Mouse (Mus musculus) neural tube, embryonic 15.5 days (tissue): Measurements from ENCODE around the gene Vdr. TPM values are rescaled to one million over a fixed set of nuclear protein-coding genes. Genes with fewer than 3 reads are reported as not detected.

Experiments
- ATAC-seq: fragments of 200-750 bp; cut with Nextera tagmentation; 2 replicates; pipeline ENCODE4 v1.8.0; 2017; ENCODE audit warnings: mild to moderate bottlenecking, moderate TSS enrichment, moderate library complexity; ENCODE audit not compliant: low FRiP score
- H3K27ac ChIP-seq: fragments of 300-500 bp; sonication (generic); replicated peaks from 2 replicates; pipeline ENCODE4 v1.5.1; 2015; ENCODE audit warnings: mild to moderate bottlenecking, inconsistent platforms
- H3K27me3 ChIP-seq: fragments of 300-500 bp; sonication (generic); replicated peaks from 2 replicates; pipeline ENCODE4 v1.6.1; 2015; ENCODE audit warnings: inconsistent platforms
- H3K36me3 ChIP-seq: fragments of 300-500 bp; sonication (generic); 2 replicates; pipeline ENCODE4 v1.6.1; 2015; ENCODE audit warnings: inconsistent platforms
- H3K4me1 ChIP-seq: fragments of 300-500 bp; sonication (generic); 2 replicates; pipeline ENCODE4 v1.6.1; 2015; ENCODE audit warnings: inconsistent platforms
- H3K4me2 ChIP-seq: fragments of 300-500 bp; sonication (generic); 2 replicates; pipeline ENCODE4 v1.6.1; 2015; ENCODE audit warnings: inconsistent platforms, mild to moderate bottlenecking, moderate library complexity
- H3K4me3 ChIP-seq: fragments of 300-500 bp; sonication (generic); replicated peaks from 2 replicates; pipeline ENCODE4 v1.5.1; 2015; ENCODE audit warnings: mild to moderate bottlenecking, inconsistent platforms
- H3K9ac ChIP-seq: fragments of 300-500 bp; sonication (generic); replicated peaks from 2 replicates; pipeline ENCODE4 v1.6.1; 2015; ENCODE audit warnings: mild to moderate bottlenecking, inconsistent platforms
- H3K9me3 ChIP-seq: fragments of 300-500 bp; sonication (generic); replicated peaks from 2 replicates; pipeline ENCODE4 v1.6.1; 2016; ENCODE audit warnings: inconsistent platforms
- WGBS: fragments of 180-500 bp; shearing (Covaris S2); methylation state at CpG from one replicate; pipeline ENCODE4 v1.1.7; 2015; ENCODE audit warnings: mixed read lengths; 5-methylcytosine and 5-hydroxymethylcytosine counted together
- polyA plus RNA-seq: library from polyadenylated mRNA; unstranded; fragments of >200 nt; fragmentation: Nextera tagmentation; extraction: Ambion mirVana; gene quantifications from 2 replicates; pipeline ENCODE4 v1.2.1, GENCODE M21; 2015

Gene Vdr
- polyA plus RNA-seq, 1 experiment from 2014 or later: 0.17 TPM

DNA sequence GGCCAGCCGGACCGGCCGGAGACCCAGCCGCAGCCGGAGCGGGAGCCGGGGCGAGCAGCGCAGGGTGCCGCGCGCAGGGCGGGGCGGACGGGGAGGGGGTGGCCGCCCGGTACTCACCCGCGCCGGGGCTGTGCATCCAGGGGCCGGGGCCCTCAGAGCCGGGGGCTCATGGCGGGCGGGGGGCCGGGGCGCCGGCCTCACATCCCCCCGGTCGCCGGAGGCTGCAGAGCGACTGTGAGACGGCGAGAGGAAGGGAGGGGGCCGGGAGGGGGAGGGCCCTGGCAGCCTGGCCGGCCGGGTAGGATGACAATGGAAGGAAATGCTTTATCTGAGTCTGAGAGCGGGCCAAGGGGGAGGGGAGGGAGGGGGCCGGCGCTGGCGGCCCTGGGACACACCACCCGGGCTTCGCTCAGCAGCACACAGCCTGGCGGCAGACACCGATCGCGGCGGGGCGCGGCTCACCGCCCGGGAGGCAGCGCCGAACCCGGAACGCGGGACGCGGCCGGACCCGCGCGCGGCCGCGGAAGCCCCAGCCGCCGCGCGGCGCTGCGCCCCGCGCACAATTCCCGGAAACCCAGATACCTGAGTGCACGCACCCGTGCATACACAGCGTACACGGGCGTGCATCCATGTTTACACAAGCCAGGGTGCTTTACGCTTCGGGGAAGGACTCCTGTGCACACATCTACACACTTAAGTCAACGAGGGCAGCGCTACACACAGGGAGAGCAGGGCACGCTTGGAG lies 79.0 kb downstream of the Vdr start:
- H3K27ac ChIP-seq: peak overlapping the region; percentile 96
- peak overlapping the region; percentile 61 for H3K4me3 ChIP-seq
- peak overlapping the region; percentile 61 for H3K4me2 ChIP-seq
- H3K9ac ChIP-seq: peak overlapping the region; percentile 87
- WGBS: 1% methylated on average over 71 of the region's 84 CpGs
- no peaks in the 10 kb centered on the region for H3K36me3 ChIP-seq
- peaks cover 63% of the 10 kb centered on the region for H3K4me1 ChIP-seq
- H3K27me3 ChIP-seq: no peaks in the 10 kb centered on the region
- ATAC-seq: peak; percentile 85
- no peaks in the 10 kb centered on the region for H3K9me3 ChIP-seq

DNA sequence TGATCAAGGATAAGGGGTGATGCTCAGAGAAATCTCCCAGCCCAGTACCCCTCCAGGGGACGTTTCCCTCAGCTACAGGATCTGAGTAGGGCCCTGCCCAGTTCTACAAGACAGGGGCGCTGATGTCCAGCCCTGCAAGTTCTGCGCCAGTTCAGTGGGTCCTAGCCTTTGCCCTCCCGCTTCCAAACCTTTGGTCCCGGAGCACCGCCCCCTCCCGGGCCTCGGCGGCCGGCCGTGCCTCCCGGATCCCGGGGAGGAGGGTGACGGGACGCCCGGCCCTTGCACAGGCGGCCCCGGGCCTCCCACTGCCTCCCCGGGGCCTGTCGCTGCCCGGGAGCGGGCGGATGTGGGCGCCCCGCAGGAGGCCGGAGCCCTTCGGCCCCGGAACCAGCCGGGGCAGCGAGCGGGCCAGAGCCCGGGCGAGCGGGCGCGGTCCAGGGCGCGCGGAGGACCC lies 79.6 kb downstream of the Vdr start:
- peak overlapping the region; percentile 96 for H3K27ac ChIP-seq
- no peaks in the 10 kb centered on the region for H3K27me3 ChIP-seq
- peak overlapping the region; percentile 61 for H3K4me3 ChIP-seq
- peak overlapping the region; percentile 61 for H3K4me2 ChIP-seq
- WGBS: 1% methylated on average over 38 of the region's 39 CpGs
- peaks cover 66% of the 10 kb centered on the region for H3K4me1 ChIP-seq
- H3K9me3 ChIP-seq: no peaks in the 10 kb centered on the region
- H3K9ac ChIP-seq: peak overlapping the region; percentile 87
- H3K36me3 ChIP-seq: no peaks in the 10 kb centered on the region
- peak; percentile 48 for ATAC-seq

DNA sequence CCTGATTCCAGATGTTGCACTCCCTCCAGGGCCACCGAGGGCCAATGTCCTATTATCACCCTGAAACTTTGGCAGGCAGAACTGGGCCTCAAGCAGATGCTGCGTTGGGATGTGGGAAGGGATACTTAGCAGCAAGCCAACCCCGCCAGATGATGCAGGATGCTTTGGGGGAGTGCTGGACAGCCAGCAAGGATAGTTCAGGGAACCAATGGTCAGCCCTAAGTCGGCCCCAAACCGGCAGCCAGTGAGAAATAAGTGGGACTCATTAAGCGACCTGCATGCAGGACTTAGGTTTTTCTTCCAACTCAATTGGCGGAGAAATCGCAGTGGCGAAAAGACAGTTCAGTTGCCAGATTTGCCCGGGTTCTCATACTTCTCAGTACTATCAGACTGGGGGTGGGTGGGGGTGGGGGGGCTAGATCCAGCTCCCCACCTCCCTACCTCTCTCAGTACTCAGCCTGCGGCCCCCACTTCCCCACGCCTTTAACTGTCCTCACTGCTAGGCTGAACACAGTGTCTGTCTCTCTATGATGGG lies 80.1 kb downstream of the Vdr start:
- Histone ChIP-seq H3K4me2 (peak overlapping the region; percentile 61), H3K4me3 (peak overlapping the region; percentile 61), H3K9ac (peak overlapping the region; percentile 87), H3K9me3 (no peaks in the 10 kb centered on the region), H3K27ac (peak overlapping the region; percentile 96), H3K27me3 (no peaks in the 10 kb centered on the region), H3K4me1 (peaks cover 70% of the 10 kb centered on the region), H3K36me3 (no peaks in the 10 kb centered on the region)
- ATAC-seq: no peak
- 12% methylated on average over 12 of the region's 12 CpGs for WGBS

DNA sequence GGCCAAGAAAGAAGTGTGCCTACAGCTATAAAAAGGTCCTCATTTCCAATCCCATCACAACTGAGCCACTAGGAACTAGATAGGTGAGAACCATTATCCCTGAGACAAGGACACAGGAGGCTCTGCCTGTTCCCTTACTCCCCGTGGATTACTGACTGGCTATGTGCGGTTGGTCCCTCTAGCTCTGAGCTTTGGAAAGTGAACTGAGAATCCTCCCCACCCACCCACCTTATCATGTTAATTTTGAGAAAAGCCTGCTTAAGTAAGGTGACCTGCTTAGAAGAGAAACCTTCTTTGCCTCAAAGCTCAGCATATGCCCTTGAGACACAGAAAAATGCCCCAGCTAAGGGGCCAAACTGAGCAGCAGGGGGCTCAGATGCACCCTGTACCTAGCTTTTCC lies 81.0 kb downstream of the Vdr start:
- Histone ChIP-seq H3K27me3 (no peaks in the 10 kb centered on the region), H3K4me1 (peaks cover 79% of the 10 kb centered on the region), H3K9ac (peak overlapping the region; percentile 87; the same call in 1 of the 2 replicates), H3K36me3 (no peaks in the 10 kb centered on the region), H3K9me3 (no peaks in the 10 kb centered on the region), H3K27ac (peak overlapping the region; percentile 19), H3K4me3 (peak overlapping the region; percentile 61), H3K4me2 (peak overlapping the region; percentile 61)
- no peak for ATAC-seq
- WGBS: 48% methylated on average over 2 of the region's 2 CpGs

DNA sequence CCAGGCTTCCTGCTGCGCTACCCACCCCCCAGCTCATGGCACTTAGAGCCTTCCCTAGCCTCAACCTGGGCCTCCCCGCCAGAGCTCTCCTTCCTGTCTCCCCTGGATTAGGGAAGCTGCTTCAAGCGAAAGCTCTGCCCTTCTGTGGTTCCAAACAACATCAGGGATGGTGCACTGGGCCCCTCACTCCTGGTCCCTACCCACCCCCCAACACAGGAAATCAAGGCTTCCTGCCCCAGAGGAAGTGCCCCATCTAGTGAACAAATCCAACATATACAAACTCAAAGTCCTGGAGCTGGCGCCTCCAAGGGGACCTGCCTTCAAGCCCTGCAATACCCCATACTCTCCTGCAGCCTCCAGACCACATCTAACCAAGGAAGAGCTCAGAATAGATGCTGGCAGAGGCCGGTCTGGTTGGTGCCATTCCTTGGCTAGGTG lies 81.5 kb downstream of the Vdr start:
- Histone ChIP-seq H3K4me3 (0 out of 2 replicates have a peak overlapping the region, but pooled peaks have one; percentile 61), H3K36me3 (no peaks in the 10 kb centered on the region), H3K4me2 (peak overlapping the region; percentile 61), H3K27ac (peak overlapping the region; percentile 19), H3K9me3 (no peaks in the 10 kb centered on the region), H3K27me3 (no peaks in the 10 kb centered on the region), H3K9ac (no peak overlapping the region), H3K4me1 (peaks cover 84% of the 10 kb centered on the region)
- WGBS: 71% methylated on average over 5 of the region's 5 CpGs
- ATAC-seq: no peak

DNA sequence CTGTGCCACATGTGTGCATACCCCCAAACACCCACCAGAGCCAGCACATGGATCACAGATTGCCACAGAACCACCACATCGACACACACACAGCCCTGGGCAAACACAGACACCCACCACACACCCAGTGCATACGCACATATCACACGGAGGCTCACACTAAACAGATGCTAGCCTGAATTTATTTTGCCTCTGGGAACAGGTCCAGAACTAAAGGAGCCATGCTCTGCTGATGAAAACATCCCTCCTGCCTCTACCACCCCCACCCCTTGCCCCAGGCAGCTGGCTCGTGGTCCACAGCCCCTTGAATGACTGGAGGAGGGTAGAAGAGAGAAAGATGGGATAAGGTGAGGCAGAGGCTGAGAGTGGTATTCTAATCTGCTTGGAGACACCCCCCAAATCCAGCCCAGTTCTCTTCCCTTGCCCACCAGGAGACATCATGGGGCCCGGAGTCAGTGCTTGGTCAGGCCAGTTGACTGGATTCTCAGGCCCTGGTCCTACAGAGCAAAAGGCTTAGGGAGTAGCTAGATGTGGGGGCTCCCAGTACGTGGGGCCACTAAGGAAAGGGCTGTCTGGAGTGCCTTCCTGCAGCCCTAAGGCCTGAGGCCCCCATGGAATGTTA lies 82.1 kb downstream of the Vdr start:
- Histone ChIP-seq H3K4me3 (peak overlapping the region; percentile 2; the same call in 1 of the 2 replicates), H3K9ac (0 out of 2 replicates have a peak overlapping the region, but pooled peaks have one; percentile 30), H3K9me3 (no peaks in the 10 kb centered on the region), H3K27ac (peak overlapping the region; percentile 19), H3K36me3 (no peaks in the 10 kb centered on the region), H3K4me2 (peak overlapping the region; percentile 61), H3K27me3 (no peaks in the 10 kb centered on the region), H3K4me1 (peaks cover 88% of the 10 kb centered on the region)
- WGBS: 34% methylated on average over 6 of the region's 6 CpGs
- no peak for ATAC-seq

DNA sequence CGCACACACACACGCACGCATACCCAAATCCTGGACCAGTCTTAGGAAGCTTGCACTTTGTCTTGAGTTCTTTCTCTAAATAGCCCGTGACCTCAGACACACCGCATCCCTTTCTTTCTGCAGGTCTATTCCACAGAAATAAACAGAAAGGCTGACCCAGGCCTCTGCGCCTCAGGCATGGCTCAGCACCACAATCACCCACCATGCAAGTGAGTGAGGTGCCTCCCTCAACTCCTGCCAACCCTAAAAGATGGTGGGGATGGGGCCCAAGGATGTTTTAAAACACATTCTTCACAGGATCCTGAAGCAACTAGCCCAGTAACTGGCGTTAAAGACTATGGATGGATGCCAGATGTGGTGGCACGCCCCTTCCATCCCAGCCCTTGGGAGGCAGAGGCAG lies 83.0 kb downstream of the Vdr start:
- Histone ChIP-seq H3K27ac (no peak overlapping the region), H3K9ac (no peak overlapping the region), H3K27me3 (no peaks in the 10 kb centered on the region), H3K9me3 (no peaks in the 10 kb centered on the region), H3K4me3 (no peak overlapping the region), H3K4me2 (no peak overlapping the region; the same call in 1 of the 2 replicates), H3K4me1 (peaks cover 88% of the 10 kb centered on the region), H3K36me3 (no peaks in the 10 kb centered on the region)
- no peak for ATAC-seq
- 86% methylated on average over 8 of the region's 8 CpGs for WGBS

DNA sequence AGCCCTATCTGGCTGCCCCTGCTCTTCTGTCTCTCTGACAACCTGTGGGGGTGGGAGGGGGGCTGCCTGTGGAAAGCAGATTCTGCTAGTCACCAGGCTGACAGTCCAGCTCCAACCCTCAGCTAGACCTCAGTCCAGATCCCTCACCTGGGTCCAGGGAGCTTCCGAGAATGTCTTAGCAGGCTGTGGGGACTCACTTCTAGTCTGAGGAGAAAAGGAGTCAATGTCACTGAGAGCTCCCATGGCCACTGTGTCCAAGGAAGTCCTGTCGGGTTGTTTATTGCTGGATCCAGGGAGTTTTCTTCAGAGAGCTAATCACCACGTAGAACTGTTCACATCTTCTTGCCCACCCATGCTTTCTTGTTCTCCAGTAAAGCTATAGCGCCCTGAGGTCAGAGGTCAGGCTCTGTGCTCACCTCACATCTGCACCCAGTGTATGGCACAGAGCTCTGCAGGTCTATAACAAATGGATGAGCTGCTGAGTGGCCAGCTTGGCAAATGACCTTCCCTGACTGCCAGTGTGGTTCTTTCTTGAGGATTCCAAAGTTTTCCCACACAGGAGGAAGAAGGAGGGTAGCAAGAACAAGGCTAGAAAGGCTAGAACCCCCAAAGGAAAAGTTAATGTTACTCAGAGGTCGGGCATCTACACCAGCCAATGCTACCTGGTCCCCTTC lies 83.7 kb downstream of the Vdr start:
- ATAC-seq: no peak
- H3K4me3 ChIP-seq: no peak overlapping the region
- no peak overlapping the region for H3K9ac ChIP-seq

DNA sequence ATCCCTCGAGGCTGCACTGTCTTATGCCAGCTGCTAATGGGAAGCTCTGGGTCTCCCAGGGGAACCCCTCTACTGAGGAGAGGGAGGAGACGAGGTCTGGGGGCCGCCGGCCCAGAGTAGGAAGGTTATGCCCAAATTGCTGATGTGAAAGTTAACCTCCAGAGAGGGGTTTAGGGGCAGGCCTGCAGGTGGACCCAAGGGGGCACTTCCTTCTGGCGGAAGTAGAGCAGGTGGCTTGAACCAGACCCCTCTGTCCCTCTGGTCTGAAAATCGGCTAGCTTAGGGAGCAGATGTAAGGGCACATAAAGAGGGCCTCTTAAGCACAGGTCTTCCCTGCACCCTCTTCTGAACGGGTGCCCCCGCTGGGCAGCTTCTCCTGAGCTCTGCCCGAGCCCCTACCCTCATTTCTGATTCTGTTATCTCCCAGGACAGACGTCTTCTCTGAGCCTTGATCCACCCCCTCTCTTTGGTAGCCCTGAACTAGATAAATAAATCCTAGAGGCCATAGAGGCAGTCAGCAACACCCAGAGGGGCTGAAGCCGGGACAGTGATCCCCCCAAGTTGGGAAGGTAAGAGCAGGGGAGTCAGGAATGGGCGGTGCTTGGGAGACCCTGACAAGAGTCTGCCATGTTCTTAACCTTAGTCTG lies 84.4 kb downstream of the Vdr start:
- Histone ChIP-seq H3K4me1 (peaks cover 94% of the 10 kb centered on the region), H3K9me3 (no peaks in the 10 kb centered on the region), H3K9ac (no peak overlapping the region), H3K27me3 (no peaks in the 10 kb centered on the region), H3K36me3 (no peaks in the 10 kb centered on the region), H3K27ac (no peak overlapping the region; the same call in 1 of the 2 replicates), H3K4me3 (0 out of 2 replicates have a peak overlapping the region, but pooled peaks have one; percentile 15), H3K4me2 (peak overlapping the region; percentile 47)
- ATAC-seq: no peak
- WGBS: 39% methylated on average over 12 of the region's 12 CpGs

More for the DNA sequence above, 83.7 kb downstream of the Vdr start:
- H3K36me3 ChIP-seq: no peaks in the 10 kb centered on the region
- H3K4me1 ChIP-seq: peaks cover 88% of the 10 kb centered on the region
- WGBS: 61% methylated on average over 5 of the region's 5 CpGs
- H3K27ac ChIP-seq: no peak overlapping the region
- H3K9me3 ChIP-seq: no peaks in the 10 kb centered on the region
- H3K4me2 ChIP-seq: no peak overlapping the region
- no peaks in the 10 kb centered on the region for H3K27me3 ChIP-seq

DNA sequence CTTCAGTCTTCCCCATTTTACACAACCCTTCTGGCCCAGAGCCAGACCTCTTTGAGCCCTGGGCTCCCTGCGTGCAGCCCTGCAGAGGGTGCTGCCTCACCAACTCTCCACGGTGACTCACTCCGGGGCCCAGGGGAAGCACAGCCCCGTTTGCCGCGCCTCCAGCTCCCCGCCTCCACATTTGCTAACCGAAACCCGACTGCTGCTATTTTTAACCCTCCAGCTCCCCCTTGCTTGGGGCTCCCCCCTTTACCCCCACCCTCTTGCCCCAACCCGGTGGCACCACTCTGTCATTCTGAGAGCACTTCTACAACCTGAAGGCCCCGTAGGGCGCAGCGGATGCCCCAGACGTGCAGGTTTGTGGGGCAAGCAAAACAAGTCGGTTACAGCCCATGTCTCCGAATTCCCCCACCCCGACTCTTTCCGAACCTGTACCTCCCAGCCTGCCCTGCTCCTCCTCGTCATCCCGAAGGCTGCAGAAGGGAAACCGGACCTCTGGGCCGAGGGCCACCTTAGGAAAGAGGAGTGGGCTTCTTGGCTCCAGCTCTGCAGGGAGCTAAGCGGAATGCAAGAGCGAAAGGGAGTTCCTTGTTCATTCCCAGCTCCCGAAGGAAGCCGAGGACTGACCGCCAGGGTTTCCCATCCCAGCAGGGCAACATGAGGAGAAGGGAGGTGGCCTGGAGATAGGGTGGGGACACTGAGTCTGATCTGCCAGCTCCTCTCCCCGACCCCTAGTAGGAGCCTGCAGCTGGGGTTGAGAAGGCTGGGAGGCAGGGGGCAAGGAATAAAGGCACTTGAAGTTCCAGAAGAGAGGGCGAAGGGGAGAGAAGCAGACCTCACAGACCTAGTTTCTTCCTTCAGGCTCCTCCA lies 85.1 kb downstream of the Vdr start:
- Histone ChIP-seq H3K27me3 (no peaks in the 10 kb centered on the region), H3K9ac (no peak overlapping the region), H3K4me1 (peaks cover 92% of the 10 kb centered on the region), H3K4me2 (peak overlapping the region; percentile 47), H3K36me3 (no peaks in the 10 kb centered on the region), H3K9me3 (no peaks in the 10 kb centered on the region), H3K27ac (no peak overlapping the region; the same call in 1 of the 2 replicates), H3K4me3 (peak overlapping the region; percentile 15; the same call in 1 of the 2 replicates)
- WGBS: 12% methylated on average over 29 of the region's 29 CpGs
- ATAC-seq: no peak
